In the genomic region with DNA sequence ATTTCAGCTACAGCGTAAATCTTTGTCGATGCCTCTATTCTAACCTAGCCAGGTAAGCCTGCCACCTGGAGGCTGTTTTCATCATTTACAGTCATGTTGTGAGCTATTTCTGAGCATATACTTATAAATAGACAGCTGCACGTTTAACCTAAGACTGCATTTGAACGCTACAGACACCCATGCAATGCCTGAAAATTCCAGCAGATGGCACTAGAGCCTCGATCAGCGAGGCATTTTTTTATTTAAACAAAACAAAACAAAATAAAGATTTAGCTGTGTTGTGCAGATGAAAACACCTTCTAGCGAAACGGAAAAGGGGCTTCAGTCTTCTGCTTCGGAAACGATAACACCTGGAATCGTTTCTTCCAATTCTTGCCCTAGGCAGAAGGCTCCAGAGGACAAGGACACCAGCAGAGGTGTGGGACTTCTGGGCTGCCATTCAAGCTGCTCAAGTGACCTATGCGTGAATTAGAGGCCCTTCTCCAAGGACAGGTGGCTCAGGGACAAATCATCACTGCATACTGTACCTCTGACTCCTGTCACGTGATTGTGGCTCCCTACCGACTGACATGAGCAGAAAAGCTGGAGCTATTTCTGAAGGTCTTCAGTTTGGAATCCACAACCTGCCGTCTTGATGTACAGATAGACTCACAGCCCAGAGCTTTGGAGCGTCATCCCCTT, we compare ENCODE assay signal across 9 mouse cellular contexts. TPM values are rescaled to one million over a fixed set of nuclear protein-coding genes. Genes with fewer than 3 reads are reported as not detected.
DNase-seq lines count a peak whose midpoint lies in the region; ATAC-seq and TF ChIP-seq lines count a peak whose summit lies in the region.
"Had no signal": no experiment of that assay in that cellular context is flagged by ENCODE, and none has a peak within 500 bp of the region (broad histone marks: within the 10 kb centered on the region; RNA-seq: fewer than 3 reads in every experiment).

No protein-coding gene starts in this region.

- peak; percentile 93 for TF ChIP-seq CTCF in forebrain, postnatal 0 days (IDR thresholded peaks at IDR 0.05; ENCODE audit: low read depth)

- no peaks in the 10 kb centered on the region for H3K36me3 ChIP-seq in forebrain, postnatal 0 days (ENCODE audit: insufficient read depth)
- no peaks in the 10 kb centered on the region for H3K36me3 ChIP-seq in hindbrain, embryonic 14.5 days (replicated peaks; ENCODE audit: control insufficient read depth, insufficient read depth)
- H3K36me3 ChIP-seq: limb, embryonic 15.5 days had no signal

- H3K4me3 ChIP-seq in forebrain, postnatal 0 days (ENCODE audit: low read depth, low read length), result no peak overlapping the region
- no peak overlapping the region for H3K4me3 ChIP-seq in hindbrain, embryonic 14.5 days (replicated peaks; ENCODE audit: low read length)
- H3K4me3 ChIP-seq: limb, embryonic 15.5 days had no signal

- peak overlapping the region; percentile 41 for H3K4me2 ChIP-seq in forebrain, postnatal 0 days (ENCODE audit: low read depth)
- H3K4me2 ChIP-seq in hindbrain, embryonic 14.5 days (replicated peaks), result peak overlapping the region; percentile 38
- H3K4me2 ChIP-seq: limb, embryonic 15.5 days had no signal

- peak; percentile 86 for ATAC-seq in forebrain, postnatal 0 days
- ATAC-seq in hindbrain, embryonic 14.5 days (ENCODE audit: low FRiP score), result no peak

- no peaks in the 10 kb centered on the region for H3K9me3 ChIP-seq in forebrain, postnatal 0 days (ENCODE audit: low read length)
- H3K9me3 ChIP-seq in hindbrain, embryonic 14.5 days (ENCODE audit: control insufficient read depth, low read length), result 0 out of 2 replicates have a peak, but pooled peaks cover 3% of the 10 kb centered on the region
- H3K9me3 ChIP-seq: limb, embryonic 15.5 days had no signal

- peak; percentile 54 for DNase-seq in R1 (ENCODE audit: low read depth, low spot score)
- peak; percentile 64 for DNase-seq in cerebellum, adult 8-10 months
- peak; percentile 92 for DNase-seq in forebrain, postnatal 0 days
- peak; percentile 95 for DNase-seq in hindbrain, embryonic 14.5 days (ENCODE audit: low spot score)
- DNase-seq in layer of hippocampus, postnatal 25 days (ENCODE audit: extremely low spot score in 1 of 2, low spot score in 1 of 2), result peak; percentile 62 to 95
- DNase-seq in lung, postnatal 25 days (ENCODE audit: low spot score), result peak; percentile 60
- DNase-seq in retina, embryonic 14.5 days (ENCODE audit: low spot score), result peak; percentile 82
- peak; percentile 65 for DNase-seq in urinary bladder, postnatal 25 days (ENCODE audit: low spot score)

- no peak overlapping the region for H3K27ac ChIP-seq in forebrain, postnatal 0 days (ENCODE audit: low read depth, low read length)
- no peak overlapping the region for H3K27ac ChIP-seq in hindbrain, embryonic 14.5 days
- H3K27ac ChIP-seq: limb, embryonic 15.5 days had no signal

- H3K27me3 ChIP-seq in forebrain, postnatal 0 days (ENCODE audit: insufficient read depth, low read length), result no peaks in the 10 kb centered on the region
- H3K27me3 ChIP-seq in hindbrain, embryonic 14.5 days (ENCODE audit: control insufficient read depth, insufficient read depth, low read length), result no peaks in the 10 kb centered on the region

- no peak overlapping the region for H3K9ac ChIP-seq in forebrain, postnatal 0 days
- H3K9ac ChIP-seq in hindbrain, embryonic 14.5 days, result no peak overlapping the region
- H3K9ac ChIP-seq: limb, embryonic 15.5 days had no signal

- 27% methylated on average over 16 of the region's 16 CpGs for WGBS in forebrain, postnatal 0 days
- WGBS in hindbrain, embryonic 14.5 days, result 35% methylated on average over 16 of the region's 16 CpGs

- H3K4me1 ChIP-seq in forebrain, postnatal 0 days (ENCODE audit: insufficient read depth), result no peaks in the 10 kb centered on the region
- no peaks in the 10 kb centered on the region for H3K4me1 ChIP-seq in hindbrain, embryonic 14.5 days (replicated peaks; ENCODE audit: control insufficient read depth, insufficient read depth, low read length)
- H3K4me1 ChIP-seq: limb, embryonic 15.5 days had no signal

RNA-seq across cellular contexts. Expression of gene Defb30, which starts 17.0 kb away (rescaled TPM):
- not detected in 2 replicates for total RNA-seq in forebrain, postnatal 0 days (2014; rRNA removed)
- not detected in 2 replicates for polyA plus RNA-seq in forebrain, postnatal 0 days (2015; fragmentation: Nextera tagmentation; extraction: Ambion mirVana)
- polyA plus RNA-seq in hindbrain, embryonic 14.5 days (2014; fragmentation: Nextera tagmentation; extraction: Ambion mirVana), result not detected in 2 replicates
- not detected for total RNA-seq in layer of hippocampus, postnatal 25 days (2021)
- polyA plus RNA-seq: limb, embryonic 15.5 days had no signal

RNA-seq across cellular contexts. Expression of gene Defb42, which starts 20.0 kb away (rescaled TPM):
- total RNA-seq in forebrain, postnatal 0 days (2014; rRNA removed), result 0.14 TPM in 1 of 2 replicates, not detected in the other
- polyA plus RNA-seq in forebrain, postnatal 0 days (2015; fragmentation: Nextera tagmentation; extraction: Ambion mirVana), result 0.10 TPM in 1 of 2 replicates, not detected in the other
- polyA plus RNA-seq in hindbrain, embryonic 14.5 days (2014; fragmentation: Nextera tagmentation; extraction: Ambion mirVana), result 0.13 TPM in 1 of 2 replicates, not detected in the other
- under 1 TPM in 1 of 2 experiments, not detected in 1; 0.49 TPM for total RNA-seq in layer of hippocampus, postnatal 25 days (2021)
- polyA plus RNA-seq: limb, embryonic 15.5 days had no signal

RNA-seq across cellular contexts. Expression of gene Defb43, which starts 55.2 kb away (rescaled TPM):
- total RNA-seq in forebrain, postnatal 0 days (2014; rRNA removed), result not detected in 2 replicates
- polyA plus RNA-seq in forebrain, postnatal 0 days (2015; fragmentation: Nextera tagmentation; extraction: Ambion mirVana), result not detected in 2 replicates
- not detected in 2 replicates for polyA plus RNA-seq in hindbrain, embryonic 14.5 days (2014; fragmentation: Nextera tagmentation; extraction: Ambion mirVana)
- not detected for total RNA-seq in layer of hippocampus, postnatal 25 days (2021)
- polyA plus RNA-seq: limb, embryonic 15.5 days had no signal
